Mouse (Mus musculus) forebrain, embryonic 15.5 days (tissue): ENCODE results near the gene Vwa3a. TPM values are rescaled to one million over a fixed set of nuclear protein-coding genes. Genes with fewer than 3 reads are reported as not detected.
"Not testable (repeated sequence)": the region's sequence is repeated elsewhere in the genome, so short reads cannot be mapped to it uniquely, and the experiment has no call there.

Experiments
- ATAC-seq: fragments of 200-750 bp; cut with Nextera tagmentation; replicated peaks from 2 replicates; pipeline ENCODE4 v1.8.0; 2017; ENCODE audit warnings: mild to moderate bottlenecking, moderate TSS enrichment, moderate library complexity
- H3K27ac ChIP-seq: fragments of 300-500 bp; sonication (generic); replicated peaks from 2 replicates; pipeline ENCODE4 v1.5.1; 2015; ENCODE audit warnings: mild to moderate bottlenecking, inconsistent platforms
- H3K27me3 ChIP-seq: fragments of 300-500 bp; sonication (generic); 2 replicates; pipeline ENCODE4 v1.6.1; 2015; ENCODE audit warnings: inconsistent platforms
- H3K36me3 ChIP-seq: fragments of 300-500 bp; sonication (generic); 2 replicates; pipeline ENCODE4 v1.6.1; 2015; ENCODE audit warnings: mild to moderate bottlenecking, inconsistent platforms
- H3K4me1 ChIP-seq: fragments of 300-500 bp; sonication (generic); 2 replicates; pipeline ENCODE4 v1.6.1; 2015; ENCODE audit warnings: inconsistent platforms
- H3K4me2 ChIP-seq: fragments of 300-500 bp; sonication (generic); replicated peaks from 2 replicates; pipeline ENCODE4 v1.6.1; 2015; ENCODE audit warnings: mild to moderate bottlenecking, inconsistent platforms
- H3K4me3 ChIP-seq: fragments of 300-500 bp; sonication (generic); 2 replicates; pipeline ENCODE4 v1.5.1; 2015; ENCODE audit warnings: mild to moderate bottlenecking, inconsistent platforms
- H3K9ac ChIP-seq: fragments of 300-500 bp; sonication (generic); replicated peaks from 2 replicates; pipeline ENCODE4 v1.6.1; 2015; ENCODE audit warnings: mild to moderate bottlenecking, inconsistent platforms
- H3K9me3 ChIP-seq: fragments of 300-500 bp; sonication (generic); 2 replicates; pipeline ENCODE4 v1.6.1; 2016; ENCODE audit warnings: inconsistent platforms
- WGBS: fragments of 180-500 bp; shearing (Covaris S2); methylation state at CpG from one replicate; pipeline ENCODE4 v1.1.7; 2015; ENCODE audit warnings: mixed read lengths; 5-methylcytosine and 5-hydroxymethylcytosine counted together
- polyA plus RNA-seq: library from polyadenylated mRNA; unstranded; fragments of >200 nt; fragmentation: Nextera tagmentation; extraction: Ambion mirVana; gene quantifications from 2 replicates; pipeline ENCODE4 v1.2.1, GENCODE M21; 2015

The Vwa3a gene
- 0.92 and 1.2 TPM in 2 replicates for polyA plus RNA-seq

DNA sequence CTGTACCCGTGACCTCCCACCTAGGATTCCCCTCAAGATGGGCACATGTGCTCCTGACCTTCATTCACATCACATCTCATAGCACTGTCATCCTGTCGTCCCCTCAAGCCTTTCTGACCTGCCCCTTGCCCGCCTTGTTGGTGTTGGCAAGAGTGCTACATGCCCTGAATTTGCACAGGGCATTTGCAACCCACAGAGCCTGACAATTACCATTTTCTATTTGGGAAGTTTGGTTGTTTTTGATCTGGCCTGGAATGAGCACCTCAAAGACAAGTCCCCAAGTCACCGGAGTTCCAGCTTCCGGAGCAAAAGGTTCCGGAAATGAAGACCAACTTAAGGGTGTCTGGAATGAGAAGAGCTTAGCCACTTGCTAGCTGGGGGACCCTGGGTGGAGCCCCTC, at the start of gene Vwa3a:
TSS of gene Vwa3a (plus strand) at position 301 of the 400 bp plus-strand sequence.
- H3K27me3 ChIP-seq: no peaks in the 10 kb centered on the region
- H3K27ac ChIP-seq: peak within 1 kb of the TSS; percentile 38
- WGBS: 83% methylated on average over 6 of the region's 6 CpGs
- peaks cover 4% of the 10 kb centered on the region; the same call in 1 of the 2 replicates for H3K36me3 ChIP-seq
- H3K9ac ChIP-seq: no peak within 1 kb of the TSS
- H3K4me1 ChIP-seq: peaks cover 18% of the 10 kb centered on the region
- no peak for ATAC-seq
- H3K9me3 ChIP-seq: no peaks in the 10 kb centered on the region
- H3K4me3 ChIP-seq: no peak within 1 kb of the TSS
- no peak within 1 kb of the TSS for H3K4me2 ChIP-seq

- Histone ChIP-seq H3K36me3 (no peaks in the 10 kb centered on the region), H3K4me3 (no peak overlapping the region), H3K27ac (no peak overlapping the region), H3K27me3 (no peaks in the 10 kb centered on the region), H3K4me2 (no peak overlapping the region), H3K9ac (no peak overlapping the region), H3K9me3 (no peaks in the 10 kb centered on the region), H3K4me1 (peaks cover 19% of the 10 kb centered on the region; the same call in 1 of the 2 replicates)
- no peak for ATAC-seq
- WGBS: 72% methylated on average over 4 of the region's 4 CpGs
These were observed 48.5 kb upstream of the Vwa3a start for GRCm38 (mm10) chr7:120690634-120691033.

DNA sequence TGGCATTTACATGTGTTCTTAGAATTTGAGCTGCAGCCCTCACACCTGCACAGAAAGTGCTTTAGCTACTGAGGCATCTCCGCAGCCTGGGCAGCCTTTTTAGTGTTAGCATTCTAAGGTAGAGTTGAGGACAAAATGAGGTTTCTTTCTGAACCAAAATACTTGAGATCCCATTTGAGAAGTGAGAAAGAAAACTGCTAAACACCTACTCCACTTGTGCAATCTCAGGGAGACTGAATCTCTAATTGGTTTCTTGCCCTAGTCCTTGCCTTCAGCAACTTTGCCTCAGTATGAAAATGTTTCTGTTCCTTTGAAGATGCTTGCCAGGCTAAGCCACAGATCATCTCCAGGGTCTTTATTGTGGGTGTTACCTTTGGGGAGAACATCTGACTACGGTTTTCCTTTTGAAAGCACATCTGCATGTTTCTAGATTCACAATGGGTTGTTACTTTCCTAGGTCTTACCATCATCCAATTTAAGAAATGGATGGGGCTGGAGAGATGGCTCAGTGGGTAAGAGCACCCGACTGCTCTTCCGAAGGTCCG, 45.2 kb upstream of the Vwa3a start:
- ATAC-seq: no peak
- Histone ChIP-seq H3K4me2 (no peak overlapping the region), H3K27ac (no peak overlapping the region), H3K9me3 (no peaks in the 10 kb centered on the region), H3K9ac (no peak overlapping the region), H3K27me3 (no peaks in the 10 kb centered on the region), H3K4me3 (no peak overlapping the region), H3K36me3 (no peaks in the 10 kb centered on the region), H3K4me1 (peaks cover 3% of the 10 kb centered on the region; the same call in 1 of the 2 replicates)
- WGBS: 97% methylated on average over 5 of the region's 5 CpGs

GRCm38 (mm10) chr7:120695196-120695595, 43.9 kb upstream of the Vwa3a start:
- H3K36me3 ChIP-seq: no peaks in the 10 kb centered on the region
- H3K4me3 ChIP-seq: no peak overlapping the region
- H3K27ac ChIP-seq: no peak overlapping the region
- WGBS: 28% methylated on average over 6 of the region's 6 CpGs
- H3K27me3 ChIP-seq: no peaks in the 10 kb centered on the region
- H3K4me2 ChIP-seq: no peak overlapping the region
- no peak overlapping the region for H3K9ac ChIP-seq
- no peaks in the 10 kb centered on the region for H3K9me3 ChIP-seq
- peaks cover 3% of the 10 kb centered on the region; the same call in 1 of the 2 replicates for H3K4me1 ChIP-seq
- ATAC-seq: no peak

GRCm38 (mm10) chr7:120695641-120696040, 43.5 kb upstream of the Vwa3a start:
- H3K27me3 ChIP-seq: no peaks in the 10 kb centered on the region
- ATAC-seq: no peak

DNA sequence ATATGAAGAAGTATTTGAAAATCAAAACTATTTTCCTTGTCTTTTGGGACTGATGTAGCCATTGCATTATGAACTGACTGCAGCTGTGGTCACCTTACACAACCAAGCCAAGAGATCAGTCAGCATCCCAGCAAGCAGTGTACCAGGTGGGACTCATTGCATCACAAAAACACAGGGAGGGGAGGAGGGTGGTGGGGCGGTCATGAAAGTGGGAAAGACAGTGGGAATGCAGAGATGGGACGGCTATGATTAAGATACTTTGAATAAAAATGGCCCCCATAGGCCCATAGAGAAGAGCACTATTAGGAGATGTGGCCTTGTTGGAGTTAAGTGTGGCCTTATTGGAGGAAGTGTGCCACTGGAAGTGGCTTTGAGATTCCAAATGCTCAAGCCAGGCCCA, 42.8 kb upstream of the Vwa3a start:
- Histone ChIP-seq H3K36me3 (no peaks in the 10 kb centered on the region), H3K27me3 (no peaks in the 10 kb centered on the region), H3K9ac (no peak overlapping the region), H3K4me3 (no peak overlapping the region), H3K4me2 (no peak overlapping the region), H3K9me3 (no peaks in the 10 kb centered on the region), H3K4me1 (peaks cover 3% of the 10 kb centered on the region; the same call in 1 of the 2 replicates), H3K27ac (no peak overlapping the region)
- WGBS: 97% methylated on average over 2 of the region's 2 CpGs
- no peak for ATAC-seq

More at GRCm38 (mm10) chr7:120695641-120696040, 43.5 kb upstream of the Vwa3a start:
- Histone ChIP-seq H3K9ac (no peak overlapping the region), H3K4me3 (no peak overlapping the region), H3K36me3 (no peaks in the 10 kb centered on the region), H3K9me3 (no peaks in the 10 kb centered on the region), H3K27ac (no peak overlapping the region), H3K4me2 (no peak overlapping the region), H3K4me1 (peaks cover 3% of the 10 kb centered on the region; the same call in 1 of the 2 replicates)
- whole genome bisulfite sequencing: 41% methylated on average over 1 of the region's 1 CpGs

DNA sequence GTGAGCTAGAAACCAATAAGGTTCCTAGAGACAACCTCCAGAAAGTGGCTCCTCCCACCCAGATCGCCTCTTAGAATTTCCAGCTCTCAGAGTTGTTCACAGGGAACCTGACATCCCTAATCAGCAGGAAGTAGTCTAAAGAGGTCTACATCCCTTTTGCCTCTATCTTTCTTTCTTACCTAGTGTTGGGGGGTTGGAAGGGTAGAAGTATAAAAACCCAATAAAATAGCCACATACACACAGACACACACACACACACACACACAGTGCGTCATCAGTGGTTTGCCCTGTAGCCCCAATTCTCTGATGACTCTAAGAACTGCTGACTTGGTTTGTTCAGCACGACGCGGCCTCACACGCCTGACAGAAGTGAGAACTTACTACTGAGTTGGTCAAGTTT, 39.5 kb upstream of the Vwa3a start:
- WGBS: 91% methylated on average over 6 of the region's 6 CpGs
- Histone ChIP-seq H3K9me3 (no peaks in the 10 kb centered on the region), H3K4me3 (no peak overlapping the region), H3K27ac (no peak overlapping the region), H3K9ac (no peak overlapping the region), H3K4me1 (peaks cover 6% of the 10 kb centered on the region; the same call in 1 of the 2 replicates), H3K27me3 (no peaks in the 10 kb centered on the region), H3K4me2 (no peak overlapping the region), H3K36me3 (no peaks in the 10 kb centered on the region)
- ATAC-seq: no peak

GRCm38 (mm10) chr7:120703888-120704287, 35.2 kb upstream of the Vwa3a start:
- Histone ChIP-seq H3K4me3 (no peak overlapping the region), H3K4me1 (peaks cover 3% of the 10 kb centered on the region; the same call in 1 of the 2 replicates), H3K9ac (no peak overlapping the region), H3K36me3 (no peaks in the 10 kb centered on the region), H3K27ac (no peak overlapping the region), H3K9me3 (no peaks in the 10 kb centered on the region), H3K27me3 (no peaks in the 10 kb centered on the region), H3K4me2 (no peak overlapping the region)
- 75% methylated on average over 3 of the region's 3 CpGs for WGBS
- no peak for ATAC-seq

DNA sequence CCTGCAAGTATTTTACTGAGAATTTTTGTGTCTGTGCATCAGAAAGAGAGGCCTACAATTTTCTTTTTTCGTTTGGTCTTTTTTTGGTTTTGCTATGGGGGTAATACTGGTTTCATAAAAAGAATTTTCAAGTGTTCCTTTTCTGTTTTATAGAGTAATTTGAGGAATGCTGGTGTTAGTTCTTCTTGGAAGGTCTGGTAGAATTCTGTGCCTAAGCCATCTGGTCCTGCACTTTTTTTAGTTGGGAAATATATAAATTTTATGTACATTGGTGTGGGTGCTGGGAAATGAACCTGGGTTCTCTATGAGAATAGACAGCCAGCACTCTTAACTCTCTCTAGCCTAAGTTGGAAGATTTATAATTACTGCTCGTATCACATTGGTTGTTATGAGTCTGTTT, 27.0 kb upstream of the Vwa3a start:
- Histone ChIP-seq H3K4me3 (no peak overlapping the region), H3K36me3 (no peaks in the 10 kb centered on the region), H3K27me3 (no peaks in the 10 kb centered on the region), H3K27ac (no peak overlapping the region), H3K4me2 (no peak overlapping the region), H3K4me1 (peaks cover 2% of the 10 kb centered on the region; the same call in 1 of the 2 replicates), H3K9me3 (no peaks in the 10 kb centered on the region), H3K9ac (no peak overlapping the region)
- 90% methylated on average over 2 of the region's 2 CpGs for WGBS
- ATAC-seq: no peak

DNA sequence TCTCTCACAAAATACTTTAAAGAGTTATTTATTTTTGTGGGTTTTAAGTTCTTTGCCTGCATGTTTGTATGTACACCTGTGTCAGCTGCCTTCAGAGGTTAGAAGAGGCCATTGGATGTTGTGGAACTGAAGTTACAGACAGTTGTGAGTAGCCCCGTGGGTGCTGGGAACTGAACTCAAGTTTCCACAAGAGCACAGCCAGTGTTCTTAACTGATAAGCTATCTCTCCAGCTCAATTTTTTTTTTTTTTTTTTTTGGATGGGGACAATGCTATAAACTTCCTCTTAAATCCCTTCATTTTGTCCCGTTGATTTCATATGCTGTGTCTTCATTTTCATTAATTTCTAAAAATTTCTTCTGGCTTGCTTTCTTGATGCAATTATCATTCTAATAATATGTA, 25.9 kb upstream of the Vwa3a start:
- 97% methylated on average over 2 of the region's 2 CpGs for WGBS
- Histone ChIP-seq H3K4me3 (no peak overlapping the region), H3K9ac (no peak overlapping the region), H3K27ac (no peak overlapping the region), H3K27me3 (no peaks in the 10 kb centered on the region), H3K4me2 (no peak overlapping the region), H3K36me3 (no peaks in the 10 kb centered on the region), H3K4me1 (peaks cover 9% of the 10 kb centered on the region; the same call in 1 of the 2 replicates), H3K9me3 (no peaks in the 10 kb centered on the region)
- ATAC-seq: no peak

DNA sequence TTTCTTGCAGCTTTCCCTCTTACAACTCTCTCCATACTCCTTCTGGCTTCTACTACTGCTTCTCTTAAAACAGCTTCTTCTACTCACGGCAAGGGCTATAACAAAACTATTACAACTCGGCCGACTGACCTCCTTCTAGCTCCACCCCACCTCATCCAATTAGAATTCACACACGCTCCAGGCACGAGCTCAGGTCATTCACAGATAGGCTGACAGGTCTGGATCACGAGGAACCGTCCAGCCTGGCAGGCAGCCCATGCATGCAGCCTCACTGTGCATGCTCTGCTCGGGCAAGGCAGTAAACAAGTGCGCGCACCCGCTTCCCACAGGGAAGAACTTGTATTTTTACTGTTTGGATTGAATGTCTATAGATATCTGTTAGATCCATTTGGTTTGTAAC, 25.2 kb upstream of the Vwa3a start:
- not testable (repeated sequence) for H3K27ac ChIP-seq, H3K9ac ChIP-seq, H3K4me1 ChIP-seq, H3K4me3 ChIP-seq, ATAC-seq, H3K27me3 ChIP-seq, H3K9me3 ChIP-seq, H3K4me2 ChIP-seq, H3K36me3 ChIP-seq
- 83% methylated on average over 11 of the region's 11 CpGs for WGBS

- Histone ChIP-seq H3K27me3 (no peaks in the 10 kb centered on the region), H3K9ac (no peak overlapping the region), H3K9me3 (no peaks in the 10 kb centered on the region), H3K4me2 (no peak overlapping the region), H3K4me1 (peaks cover 9% of the 10 kb centered on the region; the same call in 1 of the 2 replicates), H3K27ac (no peak overlapping the region), H3K36me3 (no peaks in the 10 kb centered on the region), H3K4me3 (no peak overlapping the region)
- WGBS: 55% methylated on average over 2 of the region's 2 CpGs
- no peak for ATAC-seq
These were observed 21.9 kb upstream of the Vwa3a start for GRCm38 (mm10) chr7:120717261-120717660.

DNA sequence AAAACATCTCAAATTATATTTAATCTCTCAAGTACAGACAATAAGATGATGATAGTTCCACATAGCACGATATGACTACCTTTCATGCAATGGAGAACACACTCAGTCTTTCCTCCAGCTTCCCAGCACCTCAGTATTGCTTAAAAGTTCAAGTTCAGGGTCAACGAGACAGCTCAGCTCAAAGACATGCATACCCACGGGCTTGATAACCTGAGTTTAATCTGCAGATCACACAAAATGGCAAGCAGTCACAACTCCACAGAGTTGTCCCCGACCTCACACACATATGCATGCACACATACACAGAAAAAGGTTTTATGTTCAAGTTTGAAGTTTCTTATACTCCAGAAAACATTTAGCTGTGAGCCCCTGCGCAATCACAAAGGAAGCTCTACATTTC, 18.1 kb upstream of the Vwa3a start:
- 91% methylated on average over 5 of the region's 5 CpGs for WGBS
- Histone ChIP-seq H3K36me3 (no peaks in the 10 kb centered on the region), H3K4me2 (no peak overlapping the region), H3K9ac (no peak overlapping the region), H3K27me3 (no peaks in the 10 kb centered on the region), H3K27ac (no peak overlapping the region), H3K4me1 (peaks cover 15% of the 10 kb centered on the region), H3K9me3 (no peaks in the 10 kb centered on the region), H3K4me3 (no peak overlapping the region)
- no peak for ATAC-seq
